Mouse (Mus musculus): ENCODE data around the gene Zbp1. TPM values are rescaled to one million over a fixed set of nuclear protein-coding genes. Genes with fewer than 3 reads are reported as not detected.

Gene Zbp1
- total and polyA plus RNA-seq, 2 experiments from 2014 or later: 0.57 TPM; not detected in 1

DNA sequence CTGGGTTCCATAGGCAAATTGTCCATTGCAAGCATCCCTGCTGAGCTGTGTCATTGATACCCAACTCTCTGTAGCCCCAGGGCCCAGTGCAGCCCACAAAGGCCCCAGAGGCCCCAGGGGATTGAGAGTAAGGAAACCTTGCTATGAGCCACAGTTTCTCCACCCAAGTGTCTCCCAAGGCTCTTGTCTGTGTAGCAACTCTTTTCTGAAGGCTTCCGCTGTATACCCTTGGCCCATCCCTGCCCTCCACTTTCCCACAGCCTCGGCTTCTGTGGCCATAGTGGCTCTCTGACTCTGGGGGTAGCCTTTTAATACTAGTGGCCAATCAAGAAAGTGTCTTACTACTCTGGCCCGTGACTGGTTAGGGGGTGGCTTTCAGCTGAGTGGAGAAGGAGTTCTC is 15.0 kb downstream of the Zbp1 start:
- TF ChIP-seq CTCF (IDR thresholded peaks at IDR 0.05): no peak
- Histone ChIP-seq H3K9ac (replicated peaks; ENCODE audit: low read length, poor library complexity, severe bottlenecking) (no peak overlapping the region), H3K27ac (ENCODE audit: low read depth, low read length) (no peak overlapping the region), H3K4me1 (ENCODE audit: insufficient read depth, low read length) (no peaks in the 10 kb centered on the region), H3K9me3 (ENCODE audit: low read length) (no peaks in the 10 kb centered on the region), H3K4me3 (ENCODE audit: low read depth, low read length) (no peak overlapping the region), H3K36me3 (ENCODE audit: insufficient read depth, low read length) (no peaks in the 10 kb centered on the region), H3K27me3 (ENCODE audit: insufficient read depth, low read length) (no peaks in the 10 kb centered on the region), H3K4me2 (ENCODE audit: low read depth, low read length, poor library complexity, severe bottlenecking) (no peak overlapping the region)
- WGBS: 81% methylated on average over 3 of the region's 3 CpGs
- no peak for ATAC-seq (ENCODE audit: low FRiP score)
- no peak for DNase-seq (ENCODE audit: low spot score)

DNA sequence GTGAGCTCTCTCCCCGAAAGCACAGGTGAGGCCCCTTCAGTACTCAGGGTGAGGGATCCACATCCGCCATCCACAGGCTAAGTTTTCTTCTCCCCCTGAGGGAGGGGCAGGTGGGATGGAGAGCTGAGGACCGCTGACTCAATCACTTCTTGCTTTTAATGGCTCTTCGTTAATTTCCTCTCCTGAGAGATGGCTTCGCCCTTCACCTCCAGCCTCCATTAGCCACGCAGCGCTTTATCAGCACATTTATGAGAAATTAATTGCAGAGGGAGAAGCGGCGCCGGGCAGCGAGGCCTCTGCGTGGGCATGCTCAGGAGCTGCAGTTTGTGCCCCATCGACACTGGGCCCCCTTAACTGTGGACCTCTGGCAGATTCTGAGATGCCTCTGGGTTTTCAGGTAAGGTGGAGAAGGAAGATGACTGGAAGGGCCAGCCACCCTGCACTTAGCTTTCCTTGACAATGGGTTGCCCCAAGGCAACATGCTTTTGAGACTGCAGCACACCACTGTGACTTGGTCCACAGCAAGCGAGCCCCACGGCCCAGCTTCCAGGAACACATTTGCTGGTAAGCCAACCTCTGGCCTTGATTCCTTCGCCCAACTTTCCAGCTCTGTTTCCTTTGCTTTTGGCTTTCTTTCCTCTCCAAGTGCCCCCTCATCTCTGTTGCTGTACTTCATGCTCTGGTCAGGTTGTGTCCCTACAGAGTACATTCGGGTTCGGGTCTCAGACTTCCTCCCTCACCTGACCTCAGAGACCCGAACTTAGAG is 15.6 kb downstream of the Zbp1 start:
- ATAC-seq (ENCODE audit: low FRiP score) (no peak), DNase-seq (ENCODE audit: low spot score) (no peak)
- WGBS: 84% methylated on average over 19 of the region's 19 CpGs
- Histone ChIP-seq H3K4me1 (ENCODE audit: insufficient read depth, low read length) (no peaks in the 10 kb centered on the region), H3K27ac (ENCODE audit: low read depth, low read length) (no peak overlapping the region), H3K36me3 (ENCODE audit: insufficient read depth, low read length) (no peaks in the 10 kb centered on the region), H3K4me3 (ENCODE audit: low read depth, low read length) (no peak overlapping the region), H3K27me3 (ENCODE audit: insufficient read depth, low read length) (no peaks in the 10 kb centered on the region), H3K4me2 (ENCODE audit: low read depth, low read length, poor library complexity, severe bottlenecking) (no peak overlapping the region), H3K9me3 (ENCODE audit: low read length) (no peaks in the 10 kb centered on the region), H3K9ac (replicated peaks; ENCODE audit: low read length, poor library complexity, severe bottlenecking) (no peak overlapping the region)
- no peak for TF ChIP-seq CTCF (IDR thresholded peaks at IDR 0.05)

DNA sequence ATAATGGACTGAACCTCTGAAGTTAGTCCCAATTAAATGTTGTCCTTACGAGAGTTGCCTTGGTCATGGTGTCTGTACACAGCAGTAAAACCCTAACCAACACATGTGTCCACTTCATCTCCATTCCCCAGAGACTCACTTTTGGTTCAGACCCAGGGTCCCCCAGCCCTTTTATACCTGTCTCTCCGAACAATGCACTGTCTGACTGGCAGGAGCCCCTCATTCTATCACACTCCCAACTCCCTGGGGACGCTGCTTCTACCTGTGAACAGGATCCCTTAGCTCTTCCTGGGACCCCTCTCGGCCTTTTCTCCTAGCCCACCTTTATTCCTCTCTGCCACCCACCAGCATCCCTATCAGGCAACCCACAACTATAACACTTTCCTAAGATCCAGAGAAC is 23.9 kb downstream of the Zbp1 start:
- TF ChIP-seq CTCF (IDR thresholded peaks at IDR 0.05): no peak
- Histone ChIP-seq H3K4me2 (ENCODE audit: low read depth, low read length, poor library complexity, severe bottlenecking) (no peak overlapping the region), H3K4me1 (ENCODE audit: insufficient read depth, low read length) (no peaks in the 10 kb centered on the region), H3K9me3 (ENCODE audit: low read length) (no peaks in the 10 kb centered on the region), H3K36me3 (ENCODE audit: insufficient read depth, low read length) (no peaks in the 10 kb centered on the region), H3K27me3 (ENCODE audit: insufficient read depth, low read length) (no peaks in the 10 kb centered on the region), H3K4me3 (ENCODE audit: low read depth, low read length) (no peak overlapping the region), H3K9ac (replicated peaks; ENCODE audit: low read length, poor library complexity, severe bottlenecking) (no peak overlapping the region), H3K27ac (ENCODE audit: low read depth, low read length) (no peak overlapping the region)
- WGBS: 85% methylated on average over 4 of the region's 4 CpGs
- DNase-seq (ENCODE audit: low spot score) (no peak), ATAC-seq (ENCODE audit: low FRiP score) (no peak)

DNA sequence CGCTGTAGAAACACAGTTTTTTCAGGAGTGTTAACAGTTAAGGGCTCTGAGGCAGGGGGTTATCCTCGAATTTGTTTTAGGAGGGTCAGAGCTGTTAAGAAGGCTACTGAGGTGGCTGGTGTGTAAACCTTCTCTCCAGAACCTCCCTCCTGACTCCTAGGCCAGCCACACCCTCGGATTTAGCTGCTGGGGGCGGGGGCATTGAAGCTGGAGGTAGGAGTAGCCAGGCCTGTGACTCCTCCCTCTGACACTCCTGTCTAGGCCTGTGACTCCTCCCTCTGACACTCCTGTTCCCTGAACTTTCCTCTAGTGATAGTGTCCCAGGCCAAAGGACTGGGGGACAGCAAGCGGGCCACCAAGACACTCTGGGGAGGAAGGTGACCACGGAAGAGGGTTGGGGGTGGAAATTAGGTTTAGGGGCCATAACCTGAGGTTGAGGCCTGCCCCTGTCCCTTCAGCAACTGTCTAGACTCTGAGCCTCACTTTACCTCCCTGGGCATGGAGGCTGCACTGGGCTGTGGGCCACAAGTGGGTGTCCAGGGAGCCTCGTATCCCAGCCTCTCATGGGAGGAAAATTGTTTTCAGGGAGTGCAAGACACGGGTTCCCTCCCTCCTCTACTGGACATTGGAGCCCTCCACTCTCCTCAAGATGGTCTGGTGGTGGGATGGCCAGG is 31.4 kb downstream of the Zbp1 start:
- DNase-seq (ENCODE audit: low spot score) (no peak), ATAC-seq (ENCODE audit: low FRiP score) (no peak)
- no peak overlapping the region for H3K9ac ChIP-seq (replicated peaks; ENCODE audit: low read length, poor library complexity, severe bottlenecking)
- no peaks in the 10 kb centered on the region for H3K4me1 ChIP-seq (ENCODE audit: insufficient read depth, low read length)
- 39% methylated on average over 8 of the region's 8 CpGs for WGBS
- no peaks in the 10 kb centered on the region for H3K9me3 ChIP-seq (ENCODE audit: low read length)
- no peaks in the 10 kb centered on the region for H3K36me3 ChIP-seq (ENCODE audit: insufficient read depth, low read length)
- TF ChIP-seq CTCF (IDR thresholded peaks at IDR 0.05): no peak
- no peak overlapping the region for H3K27ac ChIP-seq (ENCODE audit: low read depth, low read length)
- no peaks in the 10 kb centered on the region for H3K27me3 ChIP-seq (ENCODE audit: insufficient read depth, low read length)
- no peak overlapping the region for H3K4me2 ChIP-seq (ENCODE audit: low read depth, low read length, poor library complexity, severe bottlenecking)
- H3K4me3 ChIP-seq (ENCODE audit: low read depth, low read length): no peak overlapping the region

DNA sequence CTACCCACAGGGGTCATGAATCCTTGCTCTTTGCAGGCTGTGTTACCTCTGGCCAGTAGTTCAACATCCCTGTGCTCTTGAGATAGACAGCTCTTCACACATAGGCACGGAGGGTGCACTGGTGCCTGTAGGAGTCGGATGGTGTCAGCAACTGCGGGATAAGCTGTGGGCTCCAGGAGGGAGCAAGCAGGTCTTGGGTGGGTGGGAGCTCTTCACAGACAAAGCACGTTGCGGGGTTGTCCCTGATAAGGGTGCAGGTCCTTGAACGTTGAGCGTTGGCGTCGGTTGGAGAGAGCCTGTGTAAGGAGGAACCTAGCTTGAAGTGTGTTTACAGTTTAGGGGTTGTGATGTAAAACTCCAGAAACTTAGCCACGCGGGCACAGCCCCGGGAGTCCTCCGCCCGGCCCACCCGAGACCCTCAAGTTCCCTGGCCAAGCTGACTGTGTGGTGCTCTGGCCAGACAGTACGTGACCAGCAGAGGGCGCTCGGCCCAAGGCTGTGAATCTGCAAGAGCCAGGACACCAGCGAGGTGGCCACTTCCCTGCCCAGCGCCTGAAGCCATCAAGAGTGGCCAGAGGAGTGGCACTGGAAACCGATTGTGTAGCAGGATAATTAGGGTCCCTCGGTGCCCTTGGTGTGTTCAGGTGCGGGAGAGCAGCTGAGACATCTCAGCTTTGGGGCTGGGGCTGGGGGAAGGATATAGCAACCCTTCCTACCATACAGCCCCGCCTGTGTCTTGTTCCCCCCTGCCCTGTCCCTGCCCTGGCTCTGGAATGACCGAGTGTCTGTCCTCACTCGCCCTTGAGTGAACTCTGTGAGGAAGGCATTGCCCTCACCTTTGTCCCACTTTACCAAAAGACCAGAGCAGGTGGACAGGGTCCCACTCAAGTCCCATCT is 32.4 kb downstream of the Zbp1 start:
- ATAC-seq (ENCODE audit: low FRiP score) (peak; percentile 62; the same call in 1 of the 2 replicates), DNase-seq (ENCODE audit: low spot score) (peak; percentile 82)
- Histone ChIP-seq H3K9ac (replicated peaks; ENCODE audit: low read length, poor library complexity, severe bottlenecking) (no peak overlapping the region), H3K9me3 (ENCODE audit: low read length) (no peaks in the 10 kb centered on the region), H3K4me1 (ENCODE audit: insufficient read depth, low read length) (no peaks in the 10 kb centered on the region), H3K36me3 (ENCODE audit: insufficient read depth, low read length) (no peaks in the 10 kb centered on the region), H3K27ac (ENCODE audit: low read depth, low read length) (no peak overlapping the region), H3K27me3 (ENCODE audit: insufficient read depth, low read length) (no peaks in the 10 kb centered on the region), H3K4me2 (ENCODE audit: low read depth, low read length, poor library complexity, severe bottlenecking) (no peak overlapping the region), H3K4me3 (ENCODE audit: low read depth, low read length) (no peak overlapping the region)
- 31% methylated on average over 26 of the region's 26 CpGs for WGBS
- peak; percentile 99 for TF ChIP-seq CTCF (IDR thresholded peaks at IDR 0.05)

Measured in midbrain, postnatal 0 days (tissue).